Mouse (Mus musculus) monocyte, adult 2 months (primary cell): ENCODE data around the gene Fam234a.
"Not testable (repeated sequence)": the region's sequence is repeated elsewhere in the genome, so short reads cannot be mapped to it uniquely, and the experiment has no call there.

Source experiments
- DNase-seq, 2 experiments: peaks; one replicate each; pipeline ENCODE4 v3.0.0; 2022; ENCODE audit warnings: low spot score in 2 of 2, low read depth in 1 of 2

The Fam234a gene

DNA sequence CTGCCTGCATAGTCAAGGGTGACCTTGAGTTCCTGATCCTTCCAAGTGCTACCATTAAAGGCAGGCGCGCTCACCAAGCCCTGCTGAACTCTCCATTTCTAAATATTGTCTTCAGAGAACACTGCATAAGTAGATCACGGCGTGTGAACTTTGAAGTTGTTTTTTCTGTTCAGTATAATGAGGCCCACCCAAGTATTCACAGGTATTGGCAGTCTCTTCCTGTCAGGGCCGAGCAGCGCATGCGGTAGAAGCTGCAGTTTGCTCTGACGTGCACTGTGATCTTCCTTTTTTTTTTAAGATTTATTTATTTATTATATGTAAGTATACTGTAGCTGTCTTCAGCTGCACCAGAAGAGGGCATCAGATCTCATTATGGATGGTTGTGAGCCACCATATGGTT, 9.7 kb downstream of the Fam234a start:
- DNase-seq: no peak

GRCm38 (mm10) chr17:26232863-26233262, 11.2 kb downstream of the Fam234a start:
- DNase-seq: no peak

DNA sequence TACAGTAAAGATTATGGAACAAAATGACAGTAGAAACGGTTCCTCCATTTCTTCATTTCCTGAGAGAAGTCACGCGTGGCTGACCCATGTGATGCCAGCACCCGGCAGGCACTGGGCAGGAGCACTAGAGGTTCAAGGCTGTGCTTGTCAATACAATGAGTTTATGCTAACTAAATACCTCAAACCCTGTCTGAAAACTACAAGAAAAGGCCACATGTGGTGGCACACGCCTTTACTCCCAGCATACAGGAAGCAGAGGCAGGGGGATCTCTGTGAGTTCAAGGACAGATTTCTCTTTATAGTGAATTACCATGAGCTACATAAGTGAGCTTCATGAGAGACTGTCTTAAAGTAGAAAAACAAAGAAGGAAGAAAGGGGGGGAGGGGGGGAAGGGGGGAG, 12.9 kb downstream of the Fam234a start:
- no peak for DNase-seq

- DNase-seq: no peak
These were observed 14.3 kb downstream of the Fam234a start for GRCm38 (mm10) chr17:26229776-26230175.

- no peak for DNase-seq
These were observed 18.9 kb downstream of the Fam234a start for GRCm38 (mm10) chr17:26225150-26225549.

- no peak for DNase-seq
These were observed 22.5 kb downstream of the Fam234a start for GRCm38 (mm10) chr17:26221508-26221907.

DNA sequence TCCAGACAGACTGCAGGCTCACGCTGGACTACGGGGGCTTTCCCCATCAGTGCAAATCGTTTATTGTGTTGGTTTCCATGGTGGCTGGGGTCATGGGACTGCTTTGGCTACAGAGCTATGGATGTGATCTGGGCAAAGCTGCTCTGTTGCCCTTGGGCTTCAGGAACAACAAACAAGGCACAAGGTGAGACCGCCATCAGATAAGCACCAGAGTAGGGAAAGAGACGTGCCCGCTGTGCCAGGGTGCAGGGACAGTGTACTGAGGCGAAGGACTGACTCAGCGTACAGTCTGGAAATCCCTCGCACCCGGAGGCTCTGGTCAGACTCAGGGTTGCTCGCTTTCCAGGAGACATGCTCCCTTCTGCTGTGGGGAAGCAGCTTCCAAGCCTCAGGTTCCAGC, 31.4 kb downstream of the Fam234a start:
- DNase-seq: no peak

DNA sequence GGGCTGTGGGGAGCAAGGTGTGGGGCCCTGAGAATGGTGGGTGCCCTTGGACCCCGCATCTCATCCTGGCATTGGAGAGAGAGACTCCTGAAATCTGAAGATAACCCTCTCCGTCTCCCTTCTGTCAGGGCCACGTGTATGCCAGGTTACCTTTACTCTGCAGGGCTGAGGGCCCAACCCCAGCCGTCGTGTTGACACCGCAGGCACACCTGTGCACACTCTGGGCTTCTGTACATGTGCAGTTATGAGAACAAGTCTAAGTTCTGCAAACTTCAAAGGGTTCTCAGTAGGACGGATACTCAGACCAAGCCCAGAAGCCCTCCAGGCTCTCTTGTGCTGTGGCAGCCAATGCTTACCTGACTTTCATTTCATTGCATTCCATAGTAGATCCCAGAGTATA, 31.8 kb downstream of the Fam234a start:
- no peak for DNase-seq

GRCm38 (mm10) chr17:26207686-26208085, 36.4 kb downstream of the Fam234a start, which contains the start of gene Arhgdig:
Gene Arhgdig, minus strand, starts transcription at chr17:26207786.
- DNase-seq: no peak

DNA sequence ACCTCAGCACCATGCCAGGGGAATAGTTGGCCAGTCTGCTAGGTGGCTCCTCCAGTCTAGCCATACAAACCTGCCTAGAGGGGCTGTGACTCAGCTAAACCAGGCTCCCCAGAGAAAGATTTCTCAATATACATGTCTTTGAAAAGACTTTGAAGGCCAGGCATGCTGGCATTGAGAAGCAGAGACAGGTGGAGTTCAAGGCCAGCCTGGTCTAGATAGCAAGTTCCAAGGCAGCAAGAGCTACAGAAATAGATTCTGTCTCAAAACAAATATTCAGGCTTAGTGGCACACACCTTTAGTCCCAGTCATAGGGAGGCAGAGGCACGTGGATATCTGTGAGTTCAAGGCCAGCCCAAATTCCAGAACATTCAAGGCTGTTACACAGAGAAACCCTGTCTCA, 37.6 kb downstream of the Fam234a start:
- no peak for DNase-seq

- DNase-seq: no peak
These were observed 39.3 kb downstream of the Fam234a start for GRCm38 (mm10) chr17:26204766-26205165.

DNA sequence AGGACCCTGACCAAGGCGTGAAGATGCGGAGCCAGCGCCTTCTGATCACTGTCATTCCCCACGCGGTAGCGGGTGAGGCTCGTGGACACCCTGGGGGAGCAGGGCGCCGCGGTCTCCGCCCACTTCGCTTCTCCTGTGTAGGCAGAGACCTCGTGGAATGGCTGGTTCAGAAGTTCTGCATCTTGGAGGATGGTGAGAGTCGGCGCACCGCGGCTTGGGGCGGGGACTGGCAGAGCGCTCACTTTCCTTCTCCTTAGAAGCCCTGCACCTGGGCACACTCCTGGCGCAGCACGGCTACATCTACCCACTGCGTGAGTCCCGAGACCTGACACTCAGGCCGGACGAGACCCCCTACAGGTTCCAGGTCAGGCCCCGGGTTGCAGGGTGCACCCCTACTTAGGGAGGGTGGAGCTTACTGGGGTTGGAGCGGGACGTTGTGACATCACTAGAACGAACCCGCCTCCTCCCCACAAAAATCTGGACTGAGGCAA, 40.7 kb downstream of the Fam234a start:
- DNase-seq: peak in 1 of 2 experiments; percentile 31

- no peak for DNase-seq
These were observed 41.3 kb downstream of the Fam234a start, which contains the start of gene Rgs11 for GRCm38 (mm10) chr17:26202737-26203136. Gene Rgs11, plus strand, starts transcription at chr17:26202951.

DNA sequence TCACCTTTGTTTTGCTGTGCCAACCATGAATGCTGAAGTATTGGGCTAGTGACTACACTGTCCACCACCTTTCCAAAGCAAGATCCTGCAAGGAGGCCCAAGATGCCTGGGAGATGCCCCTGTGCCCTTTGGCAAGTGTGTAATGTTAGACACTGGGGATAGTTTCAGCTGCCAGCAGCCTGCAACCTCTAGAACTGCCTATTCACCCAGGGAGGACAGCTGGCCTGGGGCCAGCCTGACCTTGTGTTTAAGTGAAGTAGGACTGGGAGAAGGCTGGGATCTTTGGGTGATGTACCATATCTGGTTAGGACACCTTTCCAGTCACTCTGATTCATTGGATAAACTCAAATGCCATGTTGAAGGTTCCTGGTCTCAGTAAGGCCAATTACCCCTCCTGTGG, 42.0 kb downstream of the Fam234a start:
- no peak for DNase-seq

DNA sequence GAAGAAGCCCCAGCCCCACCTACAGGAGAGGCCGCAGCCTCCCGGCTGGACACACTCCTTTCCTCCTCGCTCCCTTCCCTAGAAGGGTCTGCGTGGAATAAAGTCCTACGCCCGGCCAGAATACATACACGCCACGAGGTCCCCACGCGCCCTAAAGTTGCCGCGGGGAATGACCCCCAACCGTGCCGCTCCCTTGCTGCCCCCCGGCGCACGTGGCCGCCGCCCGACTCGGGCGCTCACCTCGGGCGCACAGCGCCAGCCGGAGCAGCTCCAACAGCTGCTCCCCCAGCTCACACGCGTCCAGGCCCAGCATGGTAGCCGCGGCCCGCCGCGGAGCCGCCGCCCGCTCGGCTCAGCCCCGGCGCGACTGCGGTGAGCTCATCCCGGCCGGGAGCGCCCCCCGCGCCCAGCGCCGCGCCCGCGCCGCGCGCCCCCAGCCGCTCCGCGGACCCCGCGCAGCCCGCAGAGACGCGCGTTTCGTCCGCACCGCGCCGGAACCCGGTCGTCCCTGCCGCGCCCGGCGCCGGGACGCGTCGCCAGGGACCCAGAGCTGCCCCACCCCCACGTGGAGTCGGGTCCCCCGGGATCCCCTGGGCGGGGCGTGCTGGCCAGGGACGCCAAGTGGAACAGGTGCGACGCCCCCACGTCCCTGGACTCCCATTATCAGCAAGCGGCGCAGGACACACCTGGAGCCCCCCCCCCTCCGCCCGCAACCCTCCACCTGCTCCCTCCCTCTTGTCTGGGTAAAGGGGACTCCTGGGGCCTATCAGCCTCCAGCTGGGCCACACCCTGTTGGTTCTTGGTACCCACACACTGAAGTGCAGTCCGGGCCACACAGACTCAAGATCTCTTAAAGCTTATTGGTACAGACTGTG, 43.0 kb downstream of the Fam234a start:
- DNase-seq: no peak

GRCm38 (mm10) chr17:26198892-26199291, 45.1 kb downstream of the Fam234a start, which contains the start of gene Pdia2:
Gene Pdia2, minus strand, starts transcription at chr17:26199087.
- no peak for DNase-seq

DNA sequence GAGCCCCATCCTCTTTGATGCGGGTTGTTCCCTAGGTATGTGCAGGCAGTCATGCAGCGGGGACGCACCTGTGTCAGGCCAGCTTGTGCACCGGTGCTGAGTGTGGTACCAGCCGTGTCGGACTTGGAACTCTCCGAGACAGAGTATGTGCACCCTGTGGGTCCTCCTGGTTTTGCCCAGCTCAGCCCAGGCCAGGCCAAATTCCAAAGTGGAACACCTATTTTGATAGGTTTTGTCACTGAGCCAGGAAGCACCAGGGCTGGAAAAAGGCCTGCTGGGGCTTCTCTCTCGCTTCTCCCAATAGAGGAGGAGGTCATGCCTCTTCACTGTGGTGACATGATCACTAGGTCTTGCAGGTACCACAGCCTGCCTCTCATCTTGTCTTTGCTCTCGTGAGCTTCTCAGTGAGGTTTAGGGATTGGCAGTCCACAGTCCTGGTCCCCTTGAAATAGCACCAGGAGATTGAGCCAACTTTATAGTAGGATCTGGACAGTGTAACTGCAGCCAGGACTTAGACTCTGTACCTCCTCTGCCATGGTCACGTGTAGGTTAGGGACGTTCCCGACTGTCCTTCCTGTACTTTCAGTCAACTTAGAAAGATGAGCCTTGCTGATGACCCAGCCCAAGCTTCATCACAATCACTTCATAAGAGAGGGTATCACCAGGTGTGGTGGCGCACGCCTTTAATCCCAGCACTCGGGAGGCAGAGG, 51.4 kb downstream of the Fam234a start:
- no peak for DNase-seq

DNA sequence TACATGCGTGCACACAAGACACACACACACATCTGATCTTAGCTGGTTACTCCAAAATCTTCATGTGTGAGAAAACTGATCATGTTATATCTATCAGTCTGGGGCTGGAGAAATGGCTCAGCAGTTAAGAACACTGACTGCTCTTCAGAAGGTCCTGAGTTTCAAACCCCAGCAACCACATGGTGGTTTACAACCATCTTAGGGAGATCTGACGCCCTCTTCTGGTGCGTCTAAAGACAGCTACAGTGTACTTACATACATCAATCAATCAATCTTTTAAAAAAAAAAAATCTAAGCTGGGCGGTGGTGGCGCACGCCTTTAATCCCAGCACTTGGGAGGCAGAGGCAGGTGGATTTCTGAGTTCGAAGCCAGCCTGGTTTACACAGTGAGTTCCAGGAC, 52.6 kb downstream of the Fam234a start:
- DNase-seq: not testable (repeated sequence)

DNA sequence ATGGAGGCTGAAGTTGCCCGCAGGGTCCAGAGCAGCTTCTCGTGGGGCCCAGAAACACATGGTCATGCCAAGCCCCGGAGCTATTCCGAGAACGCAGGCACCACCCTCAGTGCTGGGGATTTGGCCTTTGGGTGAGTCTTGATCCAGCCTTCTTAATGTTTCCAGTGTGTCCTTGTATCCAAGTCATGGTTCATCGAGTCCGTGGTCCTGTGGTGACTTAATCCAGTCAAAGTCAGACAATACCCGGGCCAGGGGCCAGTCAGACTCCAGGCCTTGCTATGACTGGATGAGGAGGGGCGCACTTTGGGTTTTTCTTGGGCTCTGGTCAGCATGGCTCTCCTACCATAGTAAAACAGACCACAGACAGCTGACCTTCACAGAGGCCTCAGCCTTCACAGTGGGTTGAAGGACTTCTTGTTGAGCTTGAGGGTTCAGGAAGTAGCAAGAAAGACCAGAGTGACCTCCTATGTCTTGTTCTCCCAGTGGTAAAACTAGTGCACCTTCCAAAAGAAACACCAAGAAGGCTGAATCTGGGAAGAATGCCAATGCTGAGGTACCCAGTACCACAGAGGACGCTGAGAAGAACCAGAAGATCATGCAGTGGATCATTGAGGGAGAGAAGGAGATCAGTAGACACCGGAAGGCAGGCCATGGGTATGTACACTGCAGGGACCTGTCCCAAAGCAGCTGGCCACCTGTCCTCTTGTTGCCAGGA, 55.8 kb downstream of the Fam234a start:
- DNase-seq: no peak

DNA sequence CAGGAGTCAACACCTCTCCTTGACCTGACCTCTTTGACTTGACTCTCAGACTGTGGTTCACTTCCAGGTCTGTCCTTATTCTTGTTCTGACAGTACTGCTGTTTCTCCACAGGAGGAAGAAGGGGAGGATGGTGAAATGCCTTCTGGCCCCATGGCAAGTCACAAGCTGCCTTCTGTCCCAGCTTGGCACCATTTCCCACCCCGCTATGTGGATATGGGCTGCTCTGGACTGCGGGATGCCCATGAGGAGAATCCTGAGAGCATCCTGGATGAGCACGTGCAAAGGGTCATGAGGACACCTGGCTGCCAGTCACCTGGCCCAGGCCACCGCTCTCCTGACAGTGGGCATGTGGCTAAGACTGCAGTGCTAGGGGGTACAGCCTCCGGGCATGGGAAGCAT, 56.5 kb downstream of the Fam234a start:
- DNase-seq: no peak

DNA sequence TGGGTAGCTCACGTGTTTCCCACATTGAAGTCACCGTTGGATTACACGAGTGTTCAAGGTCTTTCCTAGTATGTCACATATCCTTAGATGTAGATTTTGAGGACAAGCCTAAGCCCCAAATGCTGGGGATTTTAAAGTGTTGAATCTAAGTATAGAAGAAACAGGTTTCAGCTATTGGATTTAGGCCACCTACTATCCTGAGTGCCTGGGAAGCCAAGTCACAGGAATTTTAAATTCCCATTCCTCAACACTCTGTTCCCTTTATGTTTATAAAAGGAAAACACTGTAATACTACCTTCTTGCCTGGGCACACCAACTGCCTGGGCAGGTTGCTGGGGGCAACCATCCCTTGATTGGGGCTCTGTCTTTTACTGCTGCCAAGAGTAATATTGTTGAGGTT, 62.9 kb downstream of the Fam234a start:
- DNase-seq: no peak
